Mouse (Mus musculus) heart, adult 2 months (tissue): ENCODE measurements around the gene Fam136a. TPM values are rescaled to one million over a fixed set of nuclear protein-coding genes. Genes with fewer than 3 reads are reported as not detected.

Source experiments
- DNase-seq, 2 experiments: peaks; one replicate each; pipeline ENCODE4 v3.0.0; 2021
- H3K27ac ChIP-seq: fragments of 200-600 bp; 2 replicates; pipeline ENCODE4 v1.8.1; 2022
- H3K27me3 ChIP-seq: fragments of 200-500 bp; 2 replicates; pipeline ENCODE4 v1.6.1; 2012; ENCODE audit warnings: mild to moderate bottlenecking, low read length, inconsistent platforms, mixed read lengths; ENCODE audit not compliant: control insufficient read depth, insufficient read depth
- H3K36me3 ChIP-seq: fragments of 200-500 bp; 2 replicates; pipeline ENCODE4 v1.6.1; 2012; ENCODE audit warnings: low read length, inconsistent platforms; ENCODE audit not compliant: control insufficient read depth, insufficient read depth
- H3K4me1 ChIP-seq: fragments of 200-500 bp; 2 replicates; pipeline ENCODE4 v1.6.1; 2011; ENCODE audit warnings: low read length; ENCODE audit not compliant: control insufficient read depth, insufficient read depth
- H3K4me3 ChIP-seq: fragments of 200-600 bp; 2 replicates; pipeline ENCODE4 v1.8.1; 2022
- H3K79me2 ChIP-seq: fragments of 200-500 bp; replicated peaks from 2 replicates; pipeline ENCODE4 v1.6.1; 2012; ENCODE audit warnings: mild to moderate bottlenecking, inconsistent platforms, low read length, moderate library complexity, mixed read lengths; ENCODE audit not compliant: control insufficient read depth, insufficient read depth
- H3K9ac ChIP-seq: fragments of 200-500 bp; 2 replicates; pipeline ENCODE4 v1.6.1; 2012; ENCODE audit warnings: low read depth, mild to moderate bottlenecking, control low read depth, inconsistent platforms, low read length, mixed read lengths
- CTCF ChIP-seq: fragments of 200-600 bp; IDR thresholded peaks from 2 replicates; pipeline ENCODE4 v1.8.1; 2022; ENCODE audit warnings: antibody characterized with exemption, mild to moderate bottlenecking, moderate library complexity
- EP300 ChIP-seq: fragments of 200-500 bp; IDR thresholded peaks from 2 replicates; pipeline ENCODE4 v1.6.1; 2011; ENCODE audit warnings: low read depth, low read length, control low read depth; ENCODE audit not compliant: insufficient read depth
- POLR2A ChIP-seq: fragments of 200-500 bp; IDR thresholded peaks from 2 replicates; pipeline ENCODE4 v1.6.1; 2011; ENCODE audit warnings: mild to moderate bottlenecking, low read depth, low read length, control low read depth; ENCODE audit not compliant: insufficient read depth
- WGBS: fragments of 180-500 bp; shearing (Covaris S2); methylation state at CpG from one replicate; pipeline ENCODE4 v1.1.7; 2018; 5-methylcytosine and 5-hydroxymethylcytosine counted together
- intact Hi-C: fragments of 180-260 bp; cut with DNase I; formaldehyde crosslinking; loops from one replicate; pipeline ENCODE4 v1.15.1; 2025
- polyA plus RNA-seq: library from polyadenylated mRNA; depleted of rRNA; stranded (reverse); fragments of >200 nt; gene quantifications from 2 replicates; pipeline ENCODE4 v1.2.3, GENCODE M21; 2012; rRNA removed
- total RNA-seq, 2 experiments: library from RNA; stranded (reverse); gene quantifications; 2 replicates each; pipeline ENCODE4 v1.2.3; 2021

Fam136a gene
- total and polyA plus RNA-seq, 3 experiments = 15.8 to 29.3 (median 29.3) TPM

- Histone ChIP-seq H3K27me3 (no peaks in the 10 kb centered on the region), H3K9ac (no peak overlapping the region), H3K4me3 (no peak overlapping the region), H3K36me3 (peaks cover 16% of the 10 kb centered on the region), H3K27ac (no peak overlapping the region), H3K4me1 (peaks cover 4% of the 10 kb centered on the region), H3K79me2 (no peaks in the 10 kb centered on the region; the same call in 1 of the 2 replicates)
- intact Hi-C loops = no loop called here
- TF ChIP-seq EP300 (no peak), CTCF (no peak), POLR2A (no peak)
- DNase-seq = no peak
Measured at GRCm38 (mm10) chr6:86406306-86406705, 40.9 kb downstream of the Fam136a start.

- no peak overlapping the region for H3K9ac ChIP-seq
- no peaks in the 10 kb centered on the region for H3K27me3 ChIP-seq
- no peaks in the 10 kb centered on the region for H3K79me2 ChIP-seq
- 89% methylated on average over 6 of the region's 6 CpGs for WGBS
- intact Hi-C loops = no loop called here
- no peak overlapping the region for H3K4me3 ChIP-seq
- H3K4me1 ChIP-seq = no peaks in the 10 kb centered on the region
- H3K36me3 ChIP-seq = peaks cover 2% of the 10 kb centered on the region
- no peak overlapping the region for H3K27ac ChIP-seq
- DNase-seq = no peak
- no peak for TF ChIP-seq CTCF
- TF ChIP-seq POLR2A = no peak
- no peak for TF ChIP-seq EP300
Measured at GRCm38 (mm10) chr6:86418711-86419110, 53.3 kb downstream of the Fam136a start.

GRCm38 (mm10) chr6:86419239-86419638 is 53.8 kb downstream of the Fam136a start:
- TF ChIP-seq CTCF (no peak), POLR2A (no peak), EP300 (no peak)
- Histone ChIP-seq H3K9ac (no peak overlapping the region), H3K4me1 (no peaks in the 10 kb centered on the region), H3K4me3 (no peak overlapping the region), H3K79me2 (no peaks in the 10 kb centered on the region), H3K27ac (no peak overlapping the region), H3K27me3 (no peaks in the 10 kb centered on the region), H3K36me3 (peaks cover 2% of the 10 kb centered on the region)
- no peak for DNase-seq
- WGBS = 90% methylated on average over 3 of the region's 3 CpGs
- intact Hi-C loops = no loop called here

Other genes starting within 250 kb of the Fam136a start
- 1 to 10 TPM; 1.0 to 1.6 TPM for gene Tgfa, start 170.4 kb upstream of the Fam136a start, total RNA-seq
- gene Tgfa, start 170.4 kb upstream of the Fam136a start, polyA plus RNA-seq = 0.80 and 1.0 TPM in 2 replicates
- 10 to 100 TPM; 41.9 to 42.0 TPM for gene Snrpg, start 5.7 kb downstream of the Fam136a start, total RNA-seq
- 22.7 and 32.3 TPM in 2 replicates for gene Snrpg, start 5.7 kb downstream of the Fam136a start, polyA plus RNA-seq
- gene Pcyox1, start 31.5 kb downstream of the Fam136a start, total RNA-seq = 10 to 100 TPM; 69.6 to 82.5 TPM
- 30.3 and 55.6 TPM in 2 replicates for gene Pcyox1, start 31.5 kb downstream of the Fam136a start, polyA plus RNA-seq
- gene Tia1, start 38.6 kb downstream of the Fam136a start, total RNA-seq = 10 to 100 TPM; 22.4 to 23.7 TPM
- 13.1 and 27.9 TPM in 2 replicates for gene Tia1, start 38.6 kb downstream of the Fam136a start, polyA plus RNA-seq
- gene Gm44790, start 61.0 kb downstream of the Fam136a start, total RNA-seq = not detected
- gene Gm44790, start 61.0 kb downstream of the Fam136a start, polyA plus RNA-seq = not detected in 2 replicates
- gene C87436, start 72.7 kb downstream of the Fam136a start, total RNA-seq = 10 to 100 TPM in 1 of 2 experiments, 1 to 10 TPM in 1; 8.9 to 11.0 TPM
- 8.6 and 10.7 TPM in 2 replicates for gene C87436, start 72.7 kb downstream of the Fam136a start, polyA plus RNA-seq
- 100 to 1,000 TPM; 155 to 164 TPM for gene Pcbp1, start 160.7 kb downstream of the Fam136a start, total RNA-seq
- 72.9 and 85.8 TPM in 2 replicates for gene Pcbp1, start 160.7 kb downstream of the Fam136a start, polyA plus RNA-seq